Mouse (Mus musculus) CD8-positive naive resting alpha-beta T cell, adult 57 days (primary cell): Measurements from ENCODE around the gene Serpina1f. TPM values are rescaled to one million over a fixed set of nuclear protein-coding genes. Genes with fewer than 3 reads are reported as not detected.

Experiments
- total RNA-seq: library from RNA; stranded (reverse); gene quantifications from one replicate; pipeline ENCODE4 v1.2.4, GENCODE M21; 2023

Gene Serpina1f
- total RNA-seq = not detected

GRCm38 (mm10) chr12:103695429-103695828 lies at the start of gene Serpina1f:
Serpina1f (minus strand) TSS chr12:103695529.

GRCm38 (mm10) chr12:103676039-103676438 lies 19.3 kb downstream of the Serpina1f start, which contains the start of gene Serpina16:
Serpina16 (minus strand) TSS chr12:103676139.

GRCm38 (mm10) chr12:103656848-103657626 lies 38.3 kb downstream of the Serpina1f start, which contains the start of gene Serpina6:
Serpina6 (minus strand) TSS chr12:103657212.

Other genes starting within 250 kb of the Serpina1f start
- gene Ifi27l2b, start 238.3 kb downstream of the Serpina1f start, total RNA-seq = not detected
- gene Ppp4r4, start 163.2 kb downstream of the Serpina1f start, total RNA-seq = not detected
- not detected for gene Serpina10, start 64.1 kb downstream of the Serpina1f start, total RNA-seq
- gene Serpina6, start 38.3 kb downstream of the Serpina1f start, total RNA-seq = not detected
- gene Serpina16, start 19.4 kb downstream of the Serpina1f start, total RNA-seq = not detected
- gene Serpina1d, start 78.1 kb upstream of the Serpina1f start, total RNA-seq = not detected
- not detected for gene Serpina1b, start 134.8 kb upstream of the Serpina1f start, total RNA-seq
- gene Serpina1a, start 168.0 kb upstream of the Serpina1f start, total RNA-seq = not detected
- gene Serpina1c, start 209.4 kb upstream of the Serpina1f start, total RNA-seq = not detected